Mouse (Mus musculus): ENCODE measurements at regions not wholly inside any gene's neighbourhood (a gene's known extent, or its start where the extent isn't known, plus 50 kb on each side); places are given as distances from the start of the nearest gene placed in this dataset.

DNA sequence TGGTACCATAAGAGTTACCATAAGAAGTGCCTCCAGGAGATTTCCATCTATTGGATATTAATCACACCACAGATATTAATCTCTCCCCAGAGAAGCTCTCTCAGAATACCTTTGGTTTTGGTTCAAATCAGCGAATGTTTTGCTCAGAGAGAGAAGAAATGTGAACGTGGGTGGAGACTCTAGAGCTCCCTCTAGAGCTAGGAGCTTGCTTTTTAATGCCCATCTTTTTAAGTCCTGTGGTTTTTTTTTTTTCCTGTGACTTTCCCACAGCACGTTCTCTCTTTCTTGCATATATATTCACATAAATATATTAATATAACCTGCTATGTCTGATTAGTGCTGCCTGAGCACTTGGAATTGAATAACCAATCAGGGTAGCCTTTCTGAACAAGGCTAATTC, 90.4 kb upstream of the Chrm3 start:
- Histone ChIP-seq H3K4me3 (no peak overlapping the region), H3K36me3 (ENCODE audit: control insufficient read depth, insufficient read depth) (no peaks in the 10 kb centered on the region), H3ac (ENCODE audit: control insufficient read depth, insufficient read length) (no peak overlapping the region), H3K79me2 (ENCODE audit: control insufficient read depth, insufficient read depth) (no peaks in the 10 kb centered on the region), H3K27me3 (ENCODE audit: control insufficient read depth, insufficient read depth, insufficient read length) (no peaks in the 10 kb centered on the region), H3K4me2 (ENCODE audit: low read depth) (no peak overlapping the region)
- no peak for TF ChIP-seq TCF3 (IDR thresholded peaks at IDR 0.05; ENCODE audit: insufficient read length, low read depth)
- no peak for TF ChIP-seq POLR2A (IDR thresholded peaks at IDR 0.05; ENCODE audit: insufficient read length, low read depth)
- no peak for TF ChIP-seq USF1 (IDR thresholded peaks at IDR 0.05; ENCODE audit: low read depth)
- no peak for TF ChIP-seq E2F4 (IDR thresholded peaks at IDR 0.05; ENCODE audit: insufficient read depth)
- TF ChIP-seq POLR2AphosphoS2 (IDR thresholded peaks at IDR 0.05; ENCODE audit: insufficient read length, low read depth) = no peak
- no peak for TF ChIP-seq MAX (IDR thresholded peaks at IDR 0.05; ENCODE audit: low read depth)
- TF ChIP-seq CEBPB (IDR thresholded peaks at IDR 0.05; ENCODE audit: insufficient read depth, poor library complexity, severe bottlenecking) = no peak

DNA sequence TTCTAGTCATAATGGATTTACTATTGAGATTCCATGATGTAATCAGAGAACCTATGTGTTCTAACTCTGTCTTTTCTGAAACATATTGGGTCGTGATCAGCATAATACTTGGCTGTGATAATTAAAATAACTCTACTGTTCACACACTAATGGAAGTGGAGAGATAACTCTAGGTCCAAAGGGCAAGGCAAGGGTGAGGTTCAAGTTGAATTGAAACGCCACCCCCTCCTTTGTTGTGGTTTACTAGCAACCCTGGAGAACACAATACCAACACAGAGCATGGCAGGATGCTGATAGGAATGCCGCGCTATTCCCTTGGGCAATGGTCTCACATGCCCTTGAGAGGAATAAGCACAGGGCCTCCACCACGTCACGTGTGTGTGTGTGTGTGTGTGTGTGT, 88.9 kb upstream of the Chrm3 start:
- Histone ChIP-seq H3K4me2 (ENCODE audit: low read depth) (no peak overlapping the region), H3K79me2 (ENCODE audit: control insufficient read depth, insufficient read depth) (no peaks in the 10 kb centered on the region), H3K36me3 (ENCODE audit: control insufficient read depth, insufficient read depth) (no peaks in the 10 kb centered on the region), H3ac (ENCODE audit: control insufficient read depth, insufficient read length) (no peak overlapping the region), H3K4me3 (no peak overlapping the region), H3K27me3 (ENCODE audit: control insufficient read depth, insufficient read depth, insufficient read length) (no peaks in the 10 kb centered on the region)
- TF ChIP-seq MYOD1 (IDR thresholded peaks at IDR 0.05; ENCODE audit: control insufficient read depth in 1 of 3, insufficient read length in 2 of 3, low read depth in 2 of 3) (no peak), TCF12 (IDR thresholded peaks at IDR 0.05; ENCODE audit: insufficient read depth, poor library complexity, severe bottlenecking) (no peak), USF1 (IDR thresholded peaks at IDR 0.05; ENCODE audit: low read depth) (no peak), POLR2A (IDR thresholded peaks at IDR 0.05; ENCODE audit: insufficient read length, low read depth) (no peak), MYOG (IDR thresholded peaks at IDR 0.05; ENCODE audit: control insufficient read depth in 1 of 3, insufficient read depth in 1 of 3, insufficient read length in 2 of 3, low read depth in 2 of 3) (no peak), SRF (IDR thresholded peaks at IDR 0.05; ENCODE audit: control insufficient read depth, insufficient read length, low read depth) (no peak)

- TF ChIP-seq MYOD1 (IDR thresholded peaks at IDR 0.05; ENCODE audit: control insufficient read depth in 1 of 3, insufficient read length in 2 of 3, low read depth in 2 of 3) = no peak
- no peak for TF ChIP-seq TCF12 (IDR thresholded peaks at IDR 0.05; ENCODE audit: insufficient read depth, poor library complexity, severe bottlenecking)
- no peak for TF ChIP-seq TCF3 (IDR thresholded peaks at IDR 0.05; ENCODE audit: insufficient read length, low read depth)
- no peak for TF ChIP-seq MYOG (IDR thresholded peaks at IDR 0.05; ENCODE audit: control insufficient read depth in 1 of 3, insufficient read depth in 1 of 3, insufficient read length in 2 of 3, low read depth in 2 of 3)
- TF ChIP-seq REST (IDR thresholded peaks at IDR 0.05; ENCODE audit: insufficient read depth, insufficient read length) = no peak
- TF ChIP-seq POLR2AphosphoS2 (IDR thresholded peaks at IDR 0.05; ENCODE audit: insufficient read length, low read depth) = no peak
- no peak for TF ChIP-seq POLR2A (IDR thresholded peaks at IDR 0.05; ENCODE audit: insufficient read length, low read depth)
- TF ChIP-seq USF1 (IDR thresholded peaks at IDR 0.05; ENCODE audit: low read depth) = no peak
- TF ChIP-seq SRF (IDR thresholded peaks at IDR 0.05; ENCODE audit: control insufficient read depth, insufficient read length, low read depth) = no peak
- no peak for TF ChIP-seq MAX (IDR thresholded peaks at IDR 0.05; ENCODE audit: low read depth)
- no peak for TF ChIP-seq CEBPB (IDR thresholded peaks at IDR 0.05; ENCODE audit: insufficient read depth, poor library complexity, severe bottlenecking)
- no peak for TF ChIP-seq E2F4 (IDR thresholded peaks at IDR 0.05; ENCODE audit: insufficient read depth)
- H3K27me3 ChIP-seq (ENCODE audit: control insufficient read depth, insufficient read depth, insufficient read length) = no peaks in the 10 kb centered on the region
- H3K79me2 ChIP-seq (ENCODE audit: control insufficient read depth, insufficient read depth) = no peaks in the 10 kb centered on the region
- no peak overlapping the region for H3ac ChIP-seq (ENCODE audit: control insufficient read depth, insufficient read length)
- H3K36me3 ChIP-seq (ENCODE audit: control insufficient read depth, insufficient read depth) = no peaks in the 10 kb centered on the region
- no peak overlapping the region for H3K4me2 ChIP-seq (ENCODE audit: low read depth)
- no peak overlapping the region for H3K4me3 ChIP-seq
These were observed 87.2 kb upstream of the Chrm3 start for GRCm38 (mm10) chr13:10447806-10448205.

GRCm38 (mm10) chr13:10445679-10446078, 85.0 kb upstream of the Chrm3 start:
- no peaks in the 10 kb centered on the region for H3K79me2 ChIP-seq (ENCODE audit: control insufficient read depth, insufficient read depth)
- TF ChIP-seq MYOG (IDR thresholded peaks at IDR 0.05; ENCODE audit: control insufficient read depth in 1 of 3, insufficient read depth in 1 of 3, insufficient read length in 2 of 3, low read depth in 2 of 3) (no peak), POLR2AphosphoS2 (IDR thresholded peaks at IDR 0.05; ENCODE audit: insufficient read length, low read depth) (no peak), MAX (IDR thresholded peaks at IDR 0.05; ENCODE audit: low read depth) (no peak), CEBPB (IDR thresholded peaks at IDR 0.05; ENCODE audit: insufficient read depth, poor library complexity, severe bottlenecking) (no peak), TCF12 (IDR thresholded peaks at IDR 0.05; ENCODE audit: insufficient read depth, poor library complexity, severe bottlenecking) (no peak), SRF (IDR thresholded peaks at IDR 0.05; ENCODE audit: control insufficient read depth, insufficient read length, low read depth) (no peak), REST (IDR thresholded peaks at IDR 0.05; ENCODE audit: insufficient read depth, insufficient read length) (no peak), USF1 (IDR thresholded peaks at IDR 0.05; ENCODE audit: low read depth) (no peak), POLR2A (IDR thresholded peaks at IDR 0.05; ENCODE audit: insufficient read length, low read depth) (no peak), TCF3 (IDR thresholded peaks at IDR 0.05; ENCODE audit: insufficient read length, low read depth) (no peak), MYOD1 (IDR thresholded peaks at IDR 0.05; ENCODE audit: control insufficient read depth in 1 of 3, insufficient read length in 2 of 3, low read depth in 2 of 3) (no peak), E2F4 (IDR thresholded peaks at IDR 0.05; ENCODE audit: insufficient read depth) (no peak)
- no peak overlapping the region for H3K4me3 ChIP-seq
- no peaks in the 10 kb centered on the region for H3K27me3 ChIP-seq (ENCODE audit: control insufficient read depth, insufficient read depth, insufficient read length)
- H3ac ChIP-seq (ENCODE audit: control insufficient read depth, insufficient read length) = no peak overlapping the region
- H3K4me2 ChIP-seq (ENCODE audit: low read depth) = no peak overlapping the region
- H3K36me3 ChIP-seq (ENCODE audit: control insufficient read depth, insufficient read depth) = no peaks in the 10 kb centered on the region
